Mouse (Mus musculus): ENCODE data around the gene Tysnd1. TPM values are rescaled to one million over a fixed set of nuclear protein-coding genes. Genes with fewer than 3 reads are reported as not detected.

Tysnd1 gene
- polyA plus RNA-seq (2014; fragmentation: Nextera tagmentation; extraction: Ambion mirVana): 36.3 and 36.6 TPM in 2 replicates

- WGBS: 1% methylated on average over 42 of the region's 42 CpGs
- H3K27ac ChIP-seq (replicated peaks; ENCODE audit: low read depth, low read length): no peak within 1 kb of the TSS
Observed at GRCm38 (mm10) chr10:61694870-61695670, at the start of gene Tysnd1. TSS of gene Tysnd1 (plus strand) at chr10:61695514.

GRCm38 (mm10) chr10:61646557-61646956, 48.8 kb upstream of the Tysnd1 start:
- no peak for ATAC-seq (ENCODE audit: insufficient number of reproducible peaks, low FRiP score, low TSS enrichment, low read depth)
- no peak overlapping the region for H3K4me2 ChIP-seq (ENCODE audit: low read depth, severe bottlenecking)
- 45% methylated on average over 7 of the region's 7 CpGs for WGBS
- DNase-seq (ENCODE audit: low spot score): no peak
- no peak overlapping the region for H3K27ac ChIP-seq (replicated peaks; ENCODE audit: low read depth, low read length)
- no peak overlapping the region for H3K9ac ChIP-seq (ENCODE audit: low read length)
- H3K9me3 ChIP-seq (ENCODE audit: control insufficient read depth, low read length): no peaks in the 10 kb centered on the region
- no peaks in the 10 kb centered on the region for H3K27me3 ChIP-seq (ENCODE audit: control insufficient read depth, insufficient read depth, low read length)
- H3K36me3 ChIP-seq (ENCODE audit: control insufficient read depth, insufficient read depth, low read length): no peaks in the 10 kb centered on the region
- H3K4me1 ChIP-seq (ENCODE audit: control insufficient read depth, insufficient read depth, low read length): peaks cover 3% of the 10 kb centered on the region; the same call in 1 of the 2 replicates
- H3K4me3 ChIP-seq (ENCODE audit: low read depth, low read length): no peak overlapping the region

More at GRCm38 (mm10) chr10:61694870-61695670, at the start of gene Tysnd1:
- DNase-seq (ENCODE audit: low spot score) (peak; percentile 94), ATAC-seq (ENCODE audit: insufficient number of reproducible peaks, low FRiP score, low TSS enrichment, low read depth) (peak; percentile 93)
- H3K9me3 ChIP-seq (ENCODE audit: control insufficient read depth, low read length): no peaks in the 10 kb centered on the region
- no peaks in the 10 kb centered on the region for H3K27me3 ChIP-seq (ENCODE audit: control insufficient read depth, insufficient read depth, low read length)
- peak within 1 kb of the TSS; percentile 74 for H3K9ac ChIP-seq (ENCODE audit: low read length)
- peaks cover 21% of the 10 kb centered on the region for H3K36me3 ChIP-seq (ENCODE audit: control insufficient read depth, insufficient read depth, low read length)
- peak within 1 kb of the TSS; percentile 96 for H3K4me3 ChIP-seq (ENCODE audit: low read depth, low read length)
- peak within 1 kb of the TSS; percentile 97 for H3K4me2 ChIP-seq (ENCODE audit: low read depth, severe bottlenecking)
- H3K4me1 ChIP-seq (ENCODE audit: control insufficient read depth, insufficient read depth, low read length): peaks cover 13% of the 10 kb centered on the region

- Histone ChIP-seq H3K27me3 (ENCODE audit: control insufficient read depth, insufficient read depth, low read length) (no peaks in the 10 kb centered on the region), H3K4me1 (ENCODE audit: control insufficient read depth, insufficient read depth, low read length) (peaks cover 3% of the 10 kb centered on the region; the same call in 1 of the 2 replicates), H3K9ac (ENCODE audit: low read length) (peak within 1 kb of the TSS; percentile 87), H3K4me3 (ENCODE audit: low read depth, low read length) (peak within 1 kb of the TSS; percentile 87), H3K4me2 (ENCODE audit: low read depth, severe bottlenecking) (peak within 1 kb of the TSS; percentile 62), H3K27ac (replicated peaks; ENCODE audit: low read depth, low read length) (peak within 1 kb of the TSS; percentile 75; the same call in 1 of the 2 replicates), H3K9me3 (ENCODE audit: control insufficient read depth, low read length) (no peaks in the 10 kb centered on the region), H3K36me3 (ENCODE audit: control insufficient read depth, insufficient read depth, low read length) (no peaks in the 10 kb centered on the region)
- DNase-seq (ENCODE audit: low spot score) (peak; percentile 93), ATAC-seq (ENCODE audit: insufficient number of reproducible peaks, low FRiP score, low TSS enrichment, low read depth) (peak; percentile 93)
- 3% methylated on average over 42 of the region's 50 CpGs for WGBS
Observed at GRCm38 (mm10) chr10:61647790-61648736, 47.3 kb upstream of the Tysnd1 start, which contains the start of gene Ppa1. TSS of gene Ppa1 (plus strand) at chr10:61648552.

- Histone ChIP-seq H3K27me3 (ENCODE audit: control insufficient read depth, insufficient read depth, low read length) (no peaks in the 10 kb centered on the region), H3K27ac (replicated peaks; ENCODE audit: low read depth, low read length) (peak overlapping the region; percentile 75; the same call in 1 of the 2 replicates), H3K9ac (ENCODE audit: low read length) (peak overlapping the region; percentile 87), H3K4me3 (ENCODE audit: low read depth, low read length) (peak overlapping the region; percentile 87), H3K4me1 (ENCODE audit: control insufficient read depth, insufficient read depth, low read length) (peaks cover 3% of the 10 kb centered on the region; the same call in 1 of the 2 replicates), H3K9me3 (ENCODE audit: control insufficient read depth, low read length) (no peaks in the 10 kb centered on the region), H3K4me2 (ENCODE audit: low read depth, severe bottlenecking) (peak overlapping the region; percentile 62), H3K36me3 (ENCODE audit: control insufficient read depth, insufficient read depth, low read length) (no peaks in the 10 kb centered on the region; the same call in 1 of the 2 replicates)
- WGBS: under 1% methylated on average over 41 of the region's 49 CpGs
- ATAC-seq (ENCODE audit: insufficient number of reproducible peaks, low FRiP score, low TSS enrichment, low read depth) (peak; percentile 11; the same call in 1 of the 2 replicates), DNase-seq (ENCODE audit: low spot score) (peak; percentile 43)
Observed at GRCm38 (mm10) chr10:61648737-61649645, 46.3 kb upstream of the Tysnd1 start.

- Histone ChIP-seq H3K9me3 (ENCODE audit: control insufficient read depth, low read length) (no peaks in the 10 kb centered on the region), H3K27me3 (ENCODE audit: control insufficient read depth, insufficient read depth, low read length) (no peaks in the 10 kb centered on the region), H3K27ac (replicated peaks; ENCODE audit: low read depth, low read length) (no peak overlapping the region), H3K36me3 (ENCODE audit: control insufficient read depth, insufficient read depth, low read length) (no peaks in the 10 kb centered on the region; the same call in 1 of the 2 replicates), H3K4me2 (ENCODE audit: low read depth, severe bottlenecking) (no peak overlapping the region), H3K4me3 (ENCODE audit: low read depth, low read length) (no peak overlapping the region), H3K9ac (ENCODE audit: low read length) (no peak overlapping the region), H3K4me1 (ENCODE audit: control insufficient read depth, insufficient read depth, low read length) (peaks cover 3% of the 10 kb centered on the region; the same call in 1 of the 2 replicates)
- ATAC-seq (ENCODE audit: insufficient number of reproducible peaks, low FRiP score, low TSS enrichment, low read depth): no peak
- DNase-seq (ENCODE audit: low spot score): no peak
- 92% methylated on average over 4 of the region's 4 CpGs for WGBS
Observed at GRCm38 (mm10) chr10:61654105-61654504, 41.2 kb upstream of the Tysnd1 start.

- DNase-seq (ENCODE audit: low spot score) (no peak), ATAC-seq (ENCODE audit: insufficient number of reproducible peaks, low FRiP score, low TSS enrichment, low read depth) (no peak)
- Histone ChIP-seq H3K9ac (ENCODE audit: low read length) (no peak overlapping the region), H3K9me3 (ENCODE audit: control insufficient read depth, low read length) (no peaks in the 10 kb centered on the region), H3K27me3 (ENCODE audit: control insufficient read depth, insufficient read depth, low read length) (no peaks in the 10 kb centered on the region), H3K4me2 (ENCODE audit: low read depth, severe bottlenecking) (no peak overlapping the region), H3K27ac (replicated peaks; ENCODE audit: low read depth, low read length) (no peak overlapping the region), H3K4me3 (ENCODE audit: low read depth, low read length) (no peak overlapping the region), H3K4me1 (ENCODE audit: control insufficient read depth, insufficient read depth, low read length) (no peaks in the 10 kb centered on the region), H3K36me3 (ENCODE audit: control insufficient read depth, insufficient read depth, low read length) (peaks cover 4% of the 10 kb centered on the region)
- WGBS: 92% methylated on average over 7 of the region's 7 CpGs
Observed at GRCm38 (mm10) chr10:61654691-61655090, 40.6 kb upstream of the Tysnd1 start.

- no peak for DNase-seq (ENCODE audit: low spot score)
- H3K4me3 ChIP-seq (ENCODE audit: low read depth, low read length): no peak overlapping the region
Observed at GRCm38 (mm10) chr10:61655188-61655587, 40.1 kb upstream of the Tysnd1 start.

More at GRCm38 (mm10) chr10:61655188-61655587, 40.1 kb upstream of the Tysnd1 start:
- 92% methylated on average over 3 of the region's 3 CpGs for WGBS
- Histone ChIP-seq H3K27me3 (ENCODE audit: control insufficient read depth, insufficient read depth, low read length) (no peaks in the 10 kb centered on the region), H3K9ac (ENCODE audit: low read length) (no peak overlapping the region), H3K4me1 (ENCODE audit: control insufficient read depth, insufficient read depth, low read length) (no peaks in the 10 kb centered on the region), H3K36me3 (ENCODE audit: control insufficient read depth, insufficient read depth, low read length) (peaks cover 5% of the 10 kb centered on the region), H3K9me3 (ENCODE audit: control insufficient read depth, low read length) (no peaks in the 10 kb centered on the region), H3K4me2 (ENCODE audit: low read depth, severe bottlenecking) (no peak overlapping the region), H3K27ac (replicated peaks; ENCODE audit: low read depth, low read length) (no peak overlapping the region)
- no peak for ATAC-seq (ENCODE audit: insufficient number of reproducible peaks, low FRiP score, low TSS enrichment, low read depth)
